Mouse (Mus musculus): ENCODE results near the gene Oxsm.

DNA sequence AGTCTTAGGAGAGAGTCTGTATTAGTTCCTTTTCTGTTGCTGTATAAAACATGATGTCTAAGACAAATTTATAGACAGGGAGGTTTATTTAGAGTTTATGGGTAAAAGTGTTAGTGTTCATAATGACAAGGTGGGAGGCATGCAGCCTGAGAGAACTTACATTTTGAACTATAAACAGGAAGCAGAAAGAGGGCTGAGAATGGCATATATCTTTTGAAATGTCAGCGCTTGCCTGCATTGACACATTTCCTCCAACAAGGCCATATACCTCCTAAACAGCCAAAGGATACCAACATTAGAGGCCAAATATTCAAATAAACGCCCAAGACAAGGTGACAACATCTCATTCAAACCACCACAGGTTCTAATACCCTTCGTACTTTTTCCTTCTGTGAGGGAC is 12.3 kb upstream of the Oxsm start:
- TF ChIP-seq GATA1 (IDR thresholded peaks at IDR 0.05; ENCODE audit: low read length), result no peak
- no peak for TF ChIP-seq TAL1 (IDR thresholded peaks at IDR 0.05; ENCODE audit: low read length)

Measured in erythroblast, embryonic 14.5 days (primary cell).